Mouse (Mus musculus): ENCODE results near the gene Vav3. TPM values are rescaled to one million over a fixed set of nuclear protein-coding genes. Genes with fewer than 3 reads are reported as not detected.
A peak's percentile ranks its signal among the peaks of the same experiment; 100 is the strongest.

Gene Vav3
- polyA plus RNA-seq, 1 experiment from 2014 or later, result 28.3 TPM

DNA sequence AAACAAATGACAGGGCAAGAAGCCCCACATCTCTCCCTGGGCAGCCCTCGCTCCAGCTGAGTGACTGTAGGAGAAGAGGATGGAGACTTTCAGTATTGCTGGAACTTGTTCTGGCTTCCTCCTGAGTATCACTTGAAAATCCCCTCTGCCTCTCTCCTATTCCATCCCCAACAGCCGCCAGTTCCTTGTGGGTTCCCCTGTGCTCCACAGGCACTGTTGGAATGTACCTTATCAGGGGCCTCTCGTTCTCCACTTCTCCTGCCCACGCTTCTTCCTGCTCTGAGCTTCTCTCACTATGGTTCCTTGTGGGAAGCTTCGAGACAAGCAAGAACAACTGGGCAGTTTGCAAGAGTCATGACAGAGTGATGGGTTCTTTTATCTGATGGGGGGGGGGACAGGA, 23.1 kb downstream of the Vav3 start:
- H3K9me3 ChIP-seq (replicated peaks; ENCODE audit: low read length), result no peaks in the 10 kb centered on the region
- peaks cover 2% of the 10 kb centered on the region; the same call in 1 of the 2 replicates for H3K4me1 ChIP-seq (replicated peaks; ENCODE audit: insufficient read depth, low read length)
- H3K4me2 ChIP-seq (ENCODE audit: low read length), result no peak overlapping the region
- no peak for DNase-seq (ENCODE audit: low spot score)
- no peak overlapping the region for H3K4me3 ChIP-seq (replicated peaks; ENCODE audit: low read depth, low read length)
- no peaks in the 10 kb centered on the region for H3K27me3 ChIP-seq (ENCODE audit: insufficient read depth, low read length)
- ATAC-seq (replicated peaks; ENCODE audit: low FRiP score, low read depth), result no peak
- no peak overlapping the region for H3K27ac ChIP-seq
- no peak overlapping the region for H3K9ac ChIP-seq (ENCODE audit: low read depth, low read length)
- 72% methylated on average over 5 of the region's 5 CpGs for WGBS
- no peaks in the 10 kb centered on the region for H3K36me3 ChIP-seq (ENCODE audit: insufficient read depth, low read length)
- TF ChIP-seq CTCF (IDR thresholded peaks at IDR 0.05; ENCODE audit: low read depth), result no peak

DNA sequence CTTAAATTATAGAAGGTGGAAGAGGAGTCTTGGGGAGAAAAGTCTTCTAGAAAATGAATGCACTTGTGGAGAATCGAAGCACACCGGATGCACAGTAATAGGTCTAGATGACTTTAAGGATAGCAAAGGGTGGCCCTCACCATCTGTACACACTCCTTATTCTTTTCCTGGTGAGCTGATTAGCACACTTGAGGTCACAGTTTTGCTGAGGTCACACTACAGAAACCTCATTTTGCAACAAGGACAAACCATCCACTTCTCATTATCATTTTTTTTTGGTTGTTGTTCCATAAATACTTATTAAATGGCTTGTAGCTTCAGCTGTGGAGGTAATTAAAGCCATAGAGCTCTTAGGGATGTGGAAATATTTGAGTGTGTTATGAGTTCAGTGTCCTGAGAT, 25.4 kb downstream of the Vav3 start:
- H3K27ac ChIP-seq, result no peak overlapping the region
- H3K4me1 ChIP-seq (replicated peaks; ENCODE audit: insufficient read depth, low read length), result 0 out of 2 replicates have a peak, but pooled peaks cover 3% of the 10 kb centered on the region
- H3K36me3 ChIP-seq (ENCODE audit: insufficient read depth, low read length), result no peaks in the 10 kb centered on the region
- H3K4me2 ChIP-seq (ENCODE audit: low read length), result no peak overlapping the region
- no peak overlapping the region for H3K4me3 ChIP-seq (replicated peaks; ENCODE audit: low read depth, low read length)
- ATAC-seq (replicated peaks; ENCODE audit: low FRiP score, low read depth), result no peak
- no peak for TF ChIP-seq CTCF (IDR thresholded peaks at IDR 0.05; ENCODE audit: low read depth)
- DNase-seq (ENCODE audit: low spot score), result no peak
- no peaks in the 10 kb centered on the region for H3K27me3 ChIP-seq (ENCODE audit: insufficient read depth, low read length)
- no peaks in the 10 kb centered on the region for H3K9me3 ChIP-seq (replicated peaks; ENCODE audit: low read length)
- WGBS, result 81% methylated on average over 2 of the region's 2 CpGs
- H3K9ac ChIP-seq (ENCODE audit: low read depth, low read length), result no peak overlapping the region

- no peak overlapping the region for H3K9ac ChIP-seq (ENCODE audit: low read depth, low read length)
- 40% methylated on average over 7 of the region's 7 CpGs for WGBS
These were observed 26.0 kb downstream of the Vav3 start for GRCm38 (mm10) chr3:109366411-109366851.

DNA sequence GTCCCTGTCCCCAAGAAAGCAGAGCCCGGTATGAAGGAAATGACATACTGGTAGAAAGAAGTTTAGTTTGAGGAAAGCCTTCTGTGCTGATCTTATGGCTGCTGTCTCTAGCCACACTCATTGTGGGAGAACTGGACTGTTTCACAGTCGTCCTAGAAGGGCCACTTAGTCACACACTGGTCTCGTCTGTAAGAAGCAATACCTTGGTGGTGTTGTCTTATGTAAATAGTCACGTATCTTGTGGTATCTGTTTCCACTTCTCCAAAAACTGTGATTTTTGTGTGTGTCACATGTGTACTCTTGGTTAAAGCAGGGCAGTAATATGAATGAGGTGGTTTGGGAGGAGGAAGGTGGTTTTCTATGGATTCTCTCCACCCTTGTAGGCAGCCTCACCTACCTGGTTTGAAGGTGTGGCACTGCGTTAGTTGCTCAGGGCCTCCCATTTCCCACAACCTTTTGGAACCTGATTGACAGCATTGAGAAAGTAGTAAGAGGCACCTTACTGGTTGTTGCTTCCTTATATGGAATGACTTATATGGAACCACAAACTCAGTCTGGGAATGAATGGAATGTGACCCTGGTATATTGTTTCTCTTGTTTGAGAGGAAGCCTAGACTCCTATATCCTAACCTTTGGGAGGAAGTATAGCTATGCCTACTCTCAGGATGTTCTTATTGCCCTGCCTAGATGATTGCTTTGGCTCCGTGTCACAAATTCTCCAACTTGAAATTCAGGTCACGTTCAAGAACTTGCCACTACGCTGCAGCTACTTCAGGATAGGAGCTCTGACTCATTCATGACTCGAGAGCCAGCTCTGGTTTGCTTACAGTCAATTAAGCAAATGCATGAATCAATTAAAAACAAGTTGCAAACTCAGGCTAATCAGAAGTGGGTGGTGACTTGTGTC, 28.2 kb downstream of the Vav3 start:
- Histone ChIP-seq H3K9me3 (replicated peaks; ENCODE audit: low read length) (no peaks in the 10 kb centered on the region), H3K9ac (ENCODE audit: low read depth, low read length) (no peak overlapping the region), H3K4me2 (ENCODE audit: low read length) (no peak overlapping the region), H3K27ac (no peak overlapping the region), H3K4me1 (replicated peaks; ENCODE audit: insufficient read depth, low read length) (0 out of 2 replicates have a peak, but pooled peaks cover 3% of the 10 kb centered on the region), H3K27me3 (ENCODE audit: insufficient read depth, low read length) (no peaks in the 10 kb centered on the region), H3K4me3 (replicated peaks; ENCODE audit: low read depth, low read length) (no peak overlapping the region), H3K36me3 (ENCODE audit: insufficient read depth, low read length) (no peaks in the 10 kb centered on the region)
- ATAC-seq (replicated peaks; ENCODE audit: low FRiP score, low read depth) (no peak), DNase-seq (ENCODE audit: low spot score) (peak; percentile 35)
- 52% methylated on average over 9 of the region's 9 CpGs for WGBS
- TF ChIP-seq CTCF (IDR thresholded peaks at IDR 0.05; ENCODE audit: low read depth), result no peak

More at GRCm38 (mm10) chr3:109366411-109366851, 26.0 kb downstream of the Vav3 start:
- Histone ChIP-seq H3K27me3 (ENCODE audit: insufficient read depth, low read length) (no peaks in the 10 kb centered on the region), H3K9me3 (replicated peaks; ENCODE audit: low read length) (no peaks in the 10 kb centered on the region), H3K4me1 (replicated peaks; ENCODE audit: insufficient read depth, low read length) (0 out of 2 replicates have a peak, but pooled peaks cover 3% of the 10 kb centered on the region), H3K36me3 (ENCODE audit: insufficient read depth, low read length) (no peaks in the 10 kb centered on the region), H3K4me2 (ENCODE audit: low read length) (no peak overlapping the region), H3K4me3 (replicated peaks; ENCODE audit: low read depth, low read length) (no peak overlapping the region), H3K27ac (no peak overlapping the region)
- ATAC-seq (replicated peaks; ENCODE audit: low FRiP score, low read depth) (no peak), DNase-seq (ENCODE audit: low spot score) (peak; percentile 8)
- TF ChIP-seq CTCF (IDR thresholded peaks at IDR 0.05; ENCODE audit: low read depth), result no peak

- no peak overlapping the region for H3K4me2 ChIP-seq (ENCODE audit: low read length)
- DNase-seq (ENCODE audit: low spot score) (no peak), ATAC-seq (replicated peaks; ENCODE audit: low FRiP score, low read depth) (no peak)
- 40% methylated on average over 1 of the region's 1 CpGs for WGBS
- H3K36me3 ChIP-seq (ENCODE audit: insufficient read depth, low read length), result no peaks in the 10 kb centered on the region
- no peak overlapping the region for H3K4me3 ChIP-seq (replicated peaks; ENCODE audit: low read depth, low read length)
- no peak overlapping the region for H3K27ac ChIP-seq
- TF ChIP-seq CTCF (IDR thresholded peaks at IDR 0.05; ENCODE audit: low read depth), result no peak
- H3K9ac ChIP-seq (ENCODE audit: low read depth, low read length), result no peak overlapping the region
- 0 out of 2 replicates have a peak, but pooled peaks cover 3% of the 10 kb centered on the region for H3K4me1 ChIP-seq (replicated peaks; ENCODE audit: insufficient read depth, low read length)
- no peaks in the 10 kb centered on the region for H3K27me3 ChIP-seq (ENCODE audit: insufficient read depth, low read length)
- H3K9me3 ChIP-seq (replicated peaks; ENCODE audit: low read length), result no peaks in the 10 kb centered on the region
These were observed 31.1 kb downstream of the Vav3 start for GRCm38 (mm10) chr3:109371576-109371975.

GRCm38 (mm10) chr3:109372678-109373077, 32.2 kb downstream of the Vav3 start:
- H3K27ac ChIP-seq, result no peak overlapping the region
- 85% methylated on average over 4 of the region's 4 CpGs for WGBS
- no peak overlapping the region for H3K9ac ChIP-seq (ENCODE audit: low read depth, low read length)
- H3K4me2 ChIP-seq (ENCODE audit: low read length), result no peak overlapping the region
- H3K4me1 ChIP-seq (replicated peaks; ENCODE audit: insufficient read depth, low read length), result 0 out of 2 replicates have a peak, but pooled peaks cover 3% of the 10 kb centered on the region
- no peak for ATAC-seq (replicated peaks; ENCODE audit: low FRiP score, low read depth)
- H3K27me3 ChIP-seq (ENCODE audit: insufficient read depth, low read length), result no peaks in the 10 kb centered on the region
- DNase-seq (ENCODE audit: low spot score), result no peak
- no peaks in the 10 kb centered on the region for H3K36me3 ChIP-seq (ENCODE audit: insufficient read depth, low read length)
- H3K4me3 ChIP-seq (replicated peaks; ENCODE audit: low read depth, low read length), result no peak overlapping the region
- H3K9me3 ChIP-seq (replicated peaks; ENCODE audit: low read length), result no peaks in the 10 kb centered on the region
- no peak for TF ChIP-seq CTCF (IDR thresholded peaks at IDR 0.05; ENCODE audit: low read depth)

All from kidney, postnatal 0 days (tissue).